Mouse (Mus musculus): ENCODE measurements around the gene Vmn1r198.

GRCm38 (mm10) chr13:22333269-22333668 lies 16.9 kb upstream of the Vmn1r198 start:
- TF ChIP-seq CTCF (conservative IDR thresholded peaks at IDR 0.05; ENCODE audit: low read length) (no peak), POU5F1 (IDR thresholded peaks at IDR 0.05; ENCODE audit: borderline replicate concordance, low read length) (no peak)

All from E14TG2a.4 (cell line).